Mouse (Mus musculus) liver, adult 2 months (tissue): ENCODE data around the gene Cyp4b1. TPM values are rescaled to one million over a fixed set of nuclear protein-coding genes. Genes with fewer than 3 reads are reported as not detected.
"Not testable (repeated sequence)": the region's sequence is repeated elsewhere in the genome, so short reads cannot be mapped to it uniquely, and the experiment has no call there.

Source experiments
- DNase-seq: peaks from one replicate; pipeline ENCODE4 v3.0.0-alpha.2; 2011; ENCODE audit warnings: low read depth, low spot score; ENCODE audit errors: extremely low read depth
- H3K27ac ChIP-seq: fragments of 200-500 bp; replicated peaks from 2 replicates; pipeline ENCODE4 v1.5.1; 2012; ENCODE audit warnings: low read depth, mild to moderate bottlenecking, control low read depth, inconsistent platforms, low read length; ENCODE audit not compliant: insufficient read depth
- H3K27me3 ChIP-seq: fragments of 200-500 bp; 2 replicates; pipeline ENCODE4 v1.6.1; 2012; ENCODE audit warnings: mild to moderate bottlenecking, moderate library complexity, low read length, inconsistent platforms; ENCODE audit not compliant: control insufficient read depth, insufficient read depth
- H3K36me3 ChIP-seq: fragments of 200-500 bp; 2 replicates; pipeline ENCODE4 v1.6.1; 2012; ENCODE audit warnings: low read length, inconsistent platforms; ENCODE audit not compliant: control insufficient read depth, insufficient read depth
- H3K4me1 ChIP-seq: fragments of 200-500 bp; 2 replicates; pipeline ENCODE4 v1.6.1; 2011; ENCODE audit warnings: low read length; ENCODE audit not compliant: control insufficient read depth, insufficient read depth
- H3K4me3 ChIP-seq: fragments of 200-500 bp; 2 replicates; pipeline ENCODE4 v1.5.1; 2011; ENCODE audit warnings: low read depth, mild to moderate bottlenecking, control low read depth, low read length, moderate library complexity; ENCODE audit not compliant: insufficient read depth
- H3K79me2 ChIP-seq: fragments of 200-500 bp; 2 replicates; pipeline ENCODE4 v1.6.1; 2012; ENCODE audit warnings: inconsistent platforms, mild to moderate bottlenecking, low read length, moderate library complexity; ENCODE audit not compliant: control insufficient read depth, insufficient read depth
- H3K9ac ChIP-seq: fragments of 200-500 bp; 2 replicates; pipeline ENCODE4 v1.6.1; 2012; ENCODE audit warnings: low read depth, mild to moderate bottlenecking, control low read depth, inconsistent platforms, low read length
- CTCF ChIP-seq: fragments of 200-500 bp; IDR thresholded peaks from 2 replicates; pipeline ENCODE4 v1.5.1; 2011; ENCODE audit warnings: low read depth, low read length, control low read depth
- POLR2A ChIP-seq: fragments of 200-500 bp; IDR thresholded peaks from 2 replicates; pipeline ENCODE4 v1.6.1; 2011; ENCODE audit warnings: low read length, control low read depth; ENCODE audit not compliant: insufficient read depth; ENCODE audit errors: extremely low read depth
- WGBS: fragments of 180-500 bp; shearing (Covaris S2); methylation state at CpG from one replicate; pipeline ENCODE4 v1.1.7; 2018; 5-methylcytosine and 5-hydroxymethylcytosine counted together
- polyA plus RNA-seq: library from polyadenylated mRNA; depleted of rRNA; stranded (reverse); fragments of >200 nt; gene quantifications from 2 replicates; pipeline ENCODE4 v1.2.3, GENCODE M21; 2012
- total RNA-seq: library from RNA; depleted of rRNA; stranded (reverse); fragments of >200 nt; gene quantifications from 2 replicates; pipeline ENCODE4 v1.2.3, GENCODE M21; 2014

The Cyp4b1 gene
- total and polyA plus RNA-seq, 2 experiments = 24.3 to 34.9 TPM

DNA sequence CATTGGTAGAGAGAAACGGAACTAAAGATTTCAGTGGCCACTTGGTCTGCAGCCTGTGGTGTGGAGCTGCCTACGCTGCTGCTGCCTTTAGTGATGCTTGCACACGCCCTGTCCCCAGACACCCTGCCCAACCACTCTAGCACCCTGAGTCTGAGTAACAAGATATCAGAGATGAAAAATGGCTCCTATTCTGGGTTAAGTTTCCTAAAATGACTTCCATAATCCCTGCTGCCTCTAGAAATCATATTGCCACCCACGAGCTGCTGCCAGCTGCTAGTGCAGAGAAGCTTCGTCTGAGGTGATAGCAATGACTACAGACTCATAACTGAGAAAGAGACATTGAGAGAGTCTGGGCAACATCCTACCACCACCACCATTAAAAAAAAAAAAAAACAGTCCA, 3.3 kb upstream of the Cyp4b1 start:
- no peaks in the 10 kb centered on the region for H3K27me3 ChIP-seq

DNA sequence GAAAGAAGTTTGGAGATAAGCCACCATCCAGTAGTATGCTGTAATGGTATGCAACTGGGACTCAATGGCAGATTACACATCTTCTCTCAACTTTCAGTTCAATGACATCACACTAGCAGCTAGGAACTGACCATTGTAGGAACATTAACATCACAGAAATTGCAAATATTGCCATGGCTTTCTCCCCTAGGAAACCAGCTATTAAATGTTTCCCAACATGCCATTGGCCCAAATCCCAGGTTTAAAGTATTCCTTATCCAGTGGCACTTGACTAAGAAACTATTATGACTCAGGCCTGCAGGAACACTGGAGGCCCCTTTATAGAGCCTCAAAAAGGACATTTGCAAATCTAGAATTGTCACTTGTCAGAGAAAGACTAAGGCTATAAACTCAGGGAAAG, 1.8 kb upstream of the Cyp4b1 start:
- TF ChIP-seq CTCF (no peak), POLR2A (no peak)
- Histone ChIP-seq H3K9ac (no peak overlapping the region), H3K36me3 (no peaks in the 10 kb centered on the region), H3K27ac (no peak overlapping the region), H3K4me1 (no peaks in the 10 kb centered on the region; the same call in 1 of the 2 replicates), H3K79me2 (no peaks in the 10 kb centered on the region), H3K4me3 (no peak overlapping the region), H3K27me3 (no peaks in the 10 kb centered on the region)
- no peak for DNase-seq

More for the DNA sequence above, 3.3 kb upstream of the Cyp4b1 start:
- Histone ChIP-seq H3K79me2 (no peaks in the 10 kb centered on the region), H3K9ac (no peak overlapping the region), H3K36me3 (no peaks in the 10 kb centered on the region), H3K4me3 (no peak overlapping the region), H3K27ac (no peak overlapping the region), H3K4me1 (no peaks in the 10 kb centered on the region; the same call in 1 of the 2 replicates)
- TF ChIP-seq CTCF = no peak
- no peak for TF ChIP-seq POLR2A
- DNase-seq = no peak
- WGBS = 97% methylated on average over 5 of the region's 5 CpGs

DNA sequence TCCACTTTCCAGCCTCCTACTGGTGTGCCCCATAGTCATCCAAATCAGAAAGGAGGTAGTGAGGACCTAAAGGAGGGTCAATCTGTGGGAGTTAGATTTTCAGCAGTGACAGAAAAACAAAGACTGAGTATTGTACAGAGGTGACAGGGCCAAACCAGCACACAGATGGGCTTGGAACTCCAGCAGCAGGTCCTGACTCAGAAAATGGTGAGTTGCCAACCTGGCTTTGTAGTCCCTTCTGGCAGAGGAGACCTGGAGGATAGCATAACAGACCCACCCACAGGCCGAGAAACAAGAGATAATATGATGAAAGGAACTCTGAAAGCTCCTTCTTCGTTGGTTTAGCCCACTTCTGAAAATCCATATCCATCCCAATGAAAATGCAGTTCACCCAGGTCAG, 1.2 kb upstream of the Cyp4b1 start:
- no peak for TF ChIP-seq CTCF
- no peak for TF ChIP-seq POLR2A
- Histone ChIP-seq H3K4me3 (no peak overlapping the region), H3K9ac (no peak overlapping the region), H3K27ac (no peak overlapping the region), H3K27me3 (no peaks in the 10 kb centered on the region), H3K36me3 (no peaks in the 10 kb centered on the region), H3K79me2 (no peaks in the 10 kb centered on the region), H3K4me1 (no peaks in the 10 kb centered on the region; the same call in 1 of the 2 replicates)
- no peak for DNase-seq
- 73% methylated on average over 2 of the region's 2 CpGs for WGBS

DNA sequence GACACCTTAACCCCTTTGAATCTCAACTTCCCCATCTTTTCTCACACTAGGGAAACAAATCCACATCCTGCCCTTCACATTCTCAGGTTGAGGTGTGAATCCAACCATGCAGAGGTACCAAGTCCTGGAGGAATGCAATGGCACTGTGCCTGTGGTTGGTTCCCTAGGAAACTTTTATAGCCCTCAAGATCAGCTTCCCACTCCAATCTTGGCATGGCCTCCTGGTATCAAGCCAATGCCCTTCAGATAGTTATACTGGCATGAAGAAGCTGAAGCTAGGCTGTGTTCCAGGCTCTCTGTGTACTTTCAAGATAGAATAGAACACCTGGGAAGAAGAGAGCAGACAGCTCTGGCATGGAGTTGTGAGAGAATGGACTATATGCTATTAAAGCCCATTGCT, 2.2 kb downstream of the Cyp4b1 start:
- Histone ChIP-seq H3K4me3 (peak overlapping the region; percentile 33), H3K36me3 (no peaks in the 10 kb centered on the region), H3K9ac (peak overlapping the region; percentile 34), H3K27ac (peak overlapping the region; percentile 19), H3K27me3 (no peaks in the 10 kb centered on the region), H3K4me1 (peaks cover 5% of the 10 kb centered on the region), H3K79me2 (no peaks in the 10 kb centered on the region)
- peak; percentile 45 for DNase-seq
- TF ChIP-seq POLR2A = no peak
- no peak for TF ChIP-seq CTCF

DNA sequence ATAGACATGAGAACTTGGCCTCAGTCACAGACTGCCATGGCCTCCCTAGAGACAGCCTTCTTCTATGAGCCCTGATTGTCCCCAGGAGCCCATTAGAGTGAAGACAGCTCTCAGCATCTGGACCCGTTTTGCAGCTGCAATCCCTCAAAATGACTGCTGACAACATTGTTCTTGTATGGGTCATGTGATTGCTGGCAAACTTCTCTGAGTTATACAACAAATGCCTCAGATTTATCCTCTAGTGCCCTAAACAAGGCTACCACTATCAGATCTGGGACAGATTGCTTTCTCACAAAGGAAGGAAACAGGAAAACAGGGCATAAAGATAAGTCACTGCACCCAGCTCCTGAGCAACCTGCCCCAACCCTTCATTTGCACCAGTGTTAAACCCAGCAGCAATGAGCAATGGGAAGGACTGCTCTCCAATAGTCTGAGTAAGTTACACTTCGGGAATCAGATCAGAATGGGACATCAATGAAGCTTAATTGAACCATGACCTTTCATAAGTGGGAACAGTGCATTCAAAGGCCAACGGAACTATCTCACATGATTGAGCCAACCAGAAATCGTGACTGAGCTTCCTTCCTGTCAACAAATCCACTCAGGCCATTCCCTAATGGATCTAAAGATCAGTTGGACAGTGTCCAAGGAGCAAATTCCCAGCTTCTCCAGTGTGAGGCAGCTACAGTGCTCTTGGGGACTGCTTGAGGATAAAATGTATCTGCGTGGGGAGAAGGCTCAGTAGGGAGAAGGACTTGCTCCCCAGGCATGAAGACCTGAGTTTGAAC, 4.4 kb downstream of the Cyp4b1 start:
- Histone ChIP-seq H3K27ac (peak overlapping the region; percentile 48), H3K4me1 (peaks cover 5% of the 10 kb centered on the region)
- 31% methylated on average over 5 of the region's 5 CpGs for WGBS

DNA sequence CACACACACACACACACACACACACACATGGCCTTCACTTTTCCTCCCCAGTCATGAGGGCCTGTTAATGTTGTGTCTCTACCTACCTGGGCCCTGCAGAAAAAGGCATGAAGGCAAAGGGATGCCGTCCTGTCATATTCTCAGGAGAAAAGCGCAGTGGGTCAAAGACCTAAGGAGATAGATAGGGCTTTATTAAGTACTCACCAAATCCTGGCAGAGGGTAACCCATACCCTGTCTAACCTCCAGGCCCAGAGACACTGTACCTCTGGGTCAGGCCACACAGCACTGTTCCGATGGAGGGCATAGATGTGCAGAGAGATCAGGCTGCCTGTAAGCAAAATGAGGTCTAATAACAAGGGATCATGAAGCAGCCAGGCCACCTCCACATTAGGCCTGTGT, 22.0 kb downstream of the Cyp4b1 start:
- not testable (repeated sequence) for DNase-seq, H3K79me2 ChIP-seq, H3K27ac ChIP-seq, H3K4me3 ChIP-seq, H3K27me3 ChIP-seq, H3K4me1 ChIP-seq, H3K9ac ChIP-seq, H3K36me3 ChIP-seq
- 100% methylated on average over 3 of the region's 3 CpGs for WGBS

More for the DNA sequence above, 4.4 kb downstream of the Cyp4b1 start:
- no peak overlapping the region for H3K4me3 ChIP-seq
- H3K9ac ChIP-seq = no peak overlapping the region
- no peaks in the 10 kb centered on the region for H3K27me3 ChIP-seq
- no peaks in the 10 kb centered on the region for H3K36me3 ChIP-seq
- peak; percentile 79 for DNase-seq
- TF ChIP-seq POLR2A (no peak), CTCF (no peak)
- no peaks in the 10 kb centered on the region for H3K79me2 ChIP-seq
